Mouse (Mus musculus) embryonic facial prominence, embryonic 10.5 days (tissue): ENCODE measurements at regions not wholly inside any gene's neighbourhood (a gene's known extent, or its start where the extent isn't known, plus 50 kb on each side); places are given as distances from the start of the nearest gene placed in this dataset.

ENCODE experiments used
- DNase-seq: peaks from one replicate; pipeline ENCODE4 v3.0.0-alpha.2; 2017; ENCODE audit warnings: low spot score
- H3K27ac ChIP-seq: fragments of 300-500 bp; sonication (generic); replicated peaks from 2 replicates; pipeline ENCODE4 v1.5.1; 2016; ENCODE audit warnings: mild to moderate bottlenecking
- H3K27me3 ChIP-seq: fragments of 300-500 bp; sonication (generic); replicated peaks from 2 replicates; pipeline ENCODE4 v1.6.1; 2016; ENCODE audit warnings: low read depth, mild to moderate bottlenecking; ENCODE audit not compliant: poor library complexity, severe bottlenecking
- H3K36me3 ChIP-seq: fragments of 300-500 bp; sonication (generic); replicated peaks from 2 replicates; pipeline ENCODE4 v1.6.1; 2016; ENCODE audit warnings: mild to moderate bottlenecking, moderate library complexity
- H3K4me1 ChIP-seq: fragments of 300-500 bp; sonication (generic); 2 replicates; pipeline ENCODE4 v1.6.1; 2016
- H3K4me3 ChIP-seq: fragments of 300-500 bp; sonication (generic); 2 replicates; pipeline ENCODE4 v1.5.1; 2016; ENCODE audit warnings: mild to moderate bottlenecking, moderate library complexity
- H3K9me3 ChIP-seq: fragments of 300-500 bp; sonication (generic); 2 replicates; pipeline ENCODE4 v1.6.1; 2016; ENCODE audit warnings: mild to moderate bottlenecking
- WGBS: fragments of 180-500 bp; shearing (Covaris S2); methylation state at CpG from one replicate; pipeline ENCODE4 v1.1.7; 2016; 5-methylcytosine and 5-hydroxymethylcytosine counted together

DNA sequence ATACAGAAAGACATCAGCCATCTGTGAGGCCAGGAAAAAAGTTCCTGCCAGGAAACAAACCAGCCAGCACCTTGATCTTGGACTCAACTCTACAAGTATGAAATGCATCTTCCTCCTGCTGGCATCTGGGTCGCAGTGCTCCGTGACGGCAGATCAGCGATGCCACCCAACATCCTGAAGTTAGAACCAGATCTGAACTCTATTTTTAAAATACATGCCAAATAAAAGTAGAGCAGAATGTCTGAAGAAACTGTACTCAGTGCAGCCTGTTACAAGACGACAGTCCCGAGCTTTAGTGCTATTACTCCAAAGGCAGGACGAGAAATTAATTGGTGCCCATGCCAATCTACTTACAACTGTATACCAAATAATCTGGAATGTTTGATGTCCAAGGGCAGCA, 80.2 kb downstream of the Kctd12 start:
- peaks cover 6% of the 10 kb centered on the region; the same call in 1 of the 2 replicates for H3K4me1 ChIP-seq
- 90% methylated on average over 7 of the region's 7 CpGs for WGBS
- H3K9me3 ChIP-seq, result no peaks in the 10 kb centered on the region
- no peak overlapping the region for H3K4me3 ChIP-seq
- no peak overlapping the region for H3K27ac ChIP-seq
- no peaks in the 10 kb centered on the region for H3K27me3 ChIP-seq
- H3K36me3 ChIP-seq, result no peaks in the 10 kb centered on the region
- no peak for DNase-seq

DNA sequence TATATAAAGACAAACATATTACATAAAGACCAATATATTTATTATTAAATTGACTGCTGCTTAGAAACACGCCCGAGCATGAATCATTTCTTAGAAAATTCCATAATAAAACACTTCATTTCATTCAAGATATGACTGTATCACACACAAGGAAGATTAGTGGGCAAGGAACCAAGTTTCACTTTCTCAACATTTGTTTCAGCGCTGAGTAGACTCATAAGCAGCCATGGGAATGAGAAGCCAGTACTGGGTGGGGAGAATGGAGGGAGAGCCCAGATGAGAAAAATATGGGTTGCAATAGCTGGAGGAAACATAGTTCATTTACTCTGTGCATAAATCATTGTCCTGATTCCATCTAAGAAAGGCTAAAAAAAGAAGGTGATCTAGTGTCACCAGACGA, 84.0 kb downstream of the Kctd12 start:
- Histone ChIP-seq H3K4me1 (peaks cover 6% of the 10 kb centered on the region; the same call in 1 of the 2 replicates), H3K27me3 (no peaks in the 10 kb centered on the region), H3K9me3 (no peaks in the 10 kb centered on the region), H3K36me3 (no peaks in the 10 kb centered on the region), H3K4me3 (no peak overlapping the region), H3K27ac (no peak overlapping the region)
- no peak for DNase-seq
- WGBS, result 93% methylated on average over 4 of the region's 4 CpGs

DNA sequence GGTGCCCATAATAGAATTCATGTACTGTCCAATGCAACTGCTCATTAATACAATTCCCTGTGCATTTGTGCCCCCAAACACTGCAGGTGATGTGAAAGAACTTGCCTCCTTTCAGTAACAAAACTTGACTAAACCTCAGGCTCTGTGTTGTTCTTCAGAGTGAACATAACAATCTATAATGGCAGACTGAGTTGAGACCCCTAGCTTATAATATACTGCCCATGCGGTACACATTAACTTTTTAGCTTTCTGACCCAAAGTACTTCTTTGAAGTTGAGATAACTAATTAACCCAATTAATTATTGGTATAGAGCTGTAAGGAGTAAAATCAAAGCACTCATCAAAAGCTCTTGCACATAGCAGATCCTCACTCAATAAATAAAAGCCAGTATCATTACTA, 85.4 kb downstream of the Kctd12 start:
- no peak for DNase-seq
- Histone ChIP-seq H3K4me1 (no peaks in the 10 kb centered on the region), H3K27ac (no peak overlapping the region), H3K36me3 (no peaks in the 10 kb centered on the region), H3K9me3 (no peaks in the 10 kb centered on the region), H3K27me3 (no peaks in the 10 kb centered on the region), H3K4me3 (no peak overlapping the region)
- 90% methylated on average over 1 of the region's 1 CpGs for WGBS

DNA sequence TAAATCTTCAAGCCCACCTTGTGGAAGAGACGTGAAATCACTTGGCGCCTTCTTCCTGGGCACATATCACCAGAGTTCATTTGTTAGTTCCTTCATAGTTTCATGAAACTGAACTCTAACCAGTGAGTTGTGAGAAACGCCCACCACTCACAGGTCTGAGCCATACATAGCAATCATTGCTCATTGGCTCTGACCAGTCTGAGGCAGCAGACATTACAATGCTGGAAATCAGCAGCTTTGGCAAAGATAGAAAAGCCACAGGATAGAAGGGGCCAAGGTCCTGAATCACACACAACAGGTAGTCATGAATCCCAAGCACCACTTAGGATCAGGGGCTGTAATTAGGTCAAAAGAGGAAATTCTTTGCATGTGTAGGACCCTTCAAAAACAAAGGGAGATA, 85.9 kb downstream of the Kctd12 start:
- WGBS, result 88% methylated on average over 3 of the region's 3 CpGs
- no peaks in the 10 kb centered on the region for H3K27me3 ChIP-seq
- no peak overlapping the region for H3K4me3 ChIP-seq
- no peaks in the 10 kb centered on the region for H3K9me3 ChIP-seq
- no peaks in the 10 kb centered on the region for H3K36me3 ChIP-seq
- no peak for DNase-seq
- no peak overlapping the region for H3K27ac ChIP-seq
- H3K4me1 ChIP-seq, result no peaks in the 10 kb centered on the region

DNA sequence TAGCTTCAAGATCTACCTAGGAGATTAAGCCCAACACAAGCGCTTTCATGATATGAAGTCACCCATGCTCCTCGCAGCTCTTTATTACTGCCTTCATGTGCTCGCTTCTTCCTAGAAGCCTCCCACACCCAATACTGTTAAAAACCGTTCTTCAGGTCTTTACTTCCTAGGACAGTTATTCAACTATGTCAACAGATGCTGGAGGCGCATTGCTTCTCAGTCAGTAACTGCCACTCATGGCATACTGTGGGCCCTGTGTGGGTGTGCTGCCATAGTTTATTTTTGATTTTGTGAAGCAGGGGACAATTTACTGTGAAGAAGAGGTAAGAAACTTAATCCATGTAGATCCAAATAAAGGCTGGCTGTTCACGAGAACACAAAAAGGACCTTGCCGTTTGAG, 89.2 kb downstream of the Kctd12 start:
- WGBS, result 92% methylated on average over 7 of the region's 7 CpGs
- Histone ChIP-seq H3K4me3 (no peak overlapping the region), H3K9me3 (no peaks in the 10 kb centered on the region), H3K27me3 (no peaks in the 10 kb centered on the region), H3K36me3 (no peaks in the 10 kb centered on the region), H3K4me1 (no peaks in the 10 kb centered on the region), H3K27ac (no peak overlapping the region)
- no peak for DNase-seq

DNA sequence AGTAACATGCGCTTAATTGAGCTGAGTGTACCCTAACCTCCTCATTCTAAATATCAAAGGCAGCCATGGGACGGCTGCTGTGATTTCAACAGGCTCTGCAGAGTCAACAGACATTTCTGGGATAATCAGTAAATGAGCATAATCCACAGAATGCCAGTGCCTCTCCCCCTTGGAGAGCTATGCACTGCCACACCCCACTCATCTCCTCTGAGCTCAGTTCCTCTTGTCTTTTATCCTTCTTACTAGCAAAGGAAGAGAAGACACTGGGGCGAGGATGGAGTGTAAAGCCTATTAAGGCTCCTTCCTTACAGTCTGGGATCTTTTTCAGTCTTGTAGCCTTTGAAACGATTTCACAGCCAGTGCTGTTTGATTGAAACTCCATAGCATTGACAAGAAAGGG, 90.9 kb downstream of the Kctd12 start:
- Histone ChIP-seq H3K9me3 (no peaks in the 10 kb centered on the region), H3K4me1 (no peaks in the 10 kb centered on the region), H3K27me3 (no peaks in the 10 kb centered on the region), H3K4me3 (no peak overlapping the region), H3K36me3 (no peaks in the 10 kb centered on the region), H3K27ac (no peak overlapping the region)
- WGBS, result 48% methylated on average over 4 of the region's 4 CpGs
- no peak for DNase-seq

DNA sequence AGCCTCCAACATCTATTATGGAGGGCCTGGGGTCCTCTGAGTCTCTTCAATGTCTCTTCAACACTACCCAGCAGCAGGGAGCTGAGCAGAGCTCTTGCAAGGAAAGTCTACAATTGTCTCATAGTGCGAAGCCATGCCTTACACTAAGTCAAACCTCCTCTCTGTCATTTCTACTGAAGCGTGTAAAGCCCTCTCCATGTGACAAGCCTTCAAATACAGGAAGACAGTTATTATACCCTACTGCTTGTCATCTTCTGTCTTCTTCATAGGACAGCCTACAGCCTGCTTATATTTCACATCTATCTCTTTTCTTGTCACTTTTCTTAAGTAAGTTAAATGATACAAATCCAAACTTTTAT, 97.2 kb downstream of the Kctd12 start:
- Histone ChIP-seq H3K9me3 (no peaks in the 10 kb centered on the region), H3K27ac (no peak overlapping the region), H3K4me3 (no peak overlapping the region), H3K4me1 (no peaks in the 10 kb centered on the region), H3K36me3 (no peaks in the 10 kb centered on the region), H3K27me3 (no peaks in the 10 kb centered on the region)
- 91% methylated on average over 2 of the region's 2 CpGs for WGBS
- no peak for DNase-seq

DNA sequence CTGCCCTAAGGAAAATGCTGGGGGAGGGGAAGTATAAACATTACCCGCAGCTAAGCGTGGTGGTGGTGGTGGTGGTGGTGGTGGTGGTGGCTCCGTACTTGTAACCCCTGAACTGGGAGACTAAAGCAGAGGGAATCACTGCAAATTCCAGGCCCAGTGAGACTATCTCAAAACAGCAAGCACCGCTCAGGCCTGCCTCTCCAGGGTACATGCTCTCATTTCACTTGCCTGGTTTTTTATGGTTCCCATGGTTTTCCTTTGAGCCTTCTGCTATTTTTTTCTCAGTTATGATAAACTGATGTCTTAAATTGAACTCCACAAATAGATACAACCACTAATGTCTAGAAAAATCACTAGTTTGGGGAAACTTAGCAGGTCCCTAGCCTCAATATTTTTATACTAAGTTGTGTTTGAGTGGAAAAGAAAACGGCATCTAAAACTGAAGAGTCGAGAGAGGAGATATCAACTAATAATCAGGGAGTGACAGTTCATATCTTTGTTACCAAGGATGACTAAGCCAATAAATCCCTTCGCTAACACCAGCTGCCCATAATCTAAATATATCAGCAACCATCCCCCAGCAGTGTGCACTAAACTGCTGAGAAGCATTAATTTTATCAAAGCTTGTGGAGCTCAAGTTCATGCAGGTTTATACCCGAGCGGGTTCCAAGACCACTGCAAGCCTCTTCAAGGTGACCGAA, 97.7 kb downstream of the Kctd12 start:
- Histone ChIP-seq H3K27ac (no peak overlapping the region), H3K36me3 (no peaks in the 10 kb centered on the region), H3K4me1 (no peaks in the 10 kb centered on the region), H3K4me3 (no peak overlapping the region), H3K9me3 (no peaks in the 10 kb centered on the region), H3K27me3 (no peaks in the 10 kb centered on the region)
- WGBS, result 90% methylated on average over 10 of the region's 10 CpGs
- DNase-seq, result no peak

DNA sequence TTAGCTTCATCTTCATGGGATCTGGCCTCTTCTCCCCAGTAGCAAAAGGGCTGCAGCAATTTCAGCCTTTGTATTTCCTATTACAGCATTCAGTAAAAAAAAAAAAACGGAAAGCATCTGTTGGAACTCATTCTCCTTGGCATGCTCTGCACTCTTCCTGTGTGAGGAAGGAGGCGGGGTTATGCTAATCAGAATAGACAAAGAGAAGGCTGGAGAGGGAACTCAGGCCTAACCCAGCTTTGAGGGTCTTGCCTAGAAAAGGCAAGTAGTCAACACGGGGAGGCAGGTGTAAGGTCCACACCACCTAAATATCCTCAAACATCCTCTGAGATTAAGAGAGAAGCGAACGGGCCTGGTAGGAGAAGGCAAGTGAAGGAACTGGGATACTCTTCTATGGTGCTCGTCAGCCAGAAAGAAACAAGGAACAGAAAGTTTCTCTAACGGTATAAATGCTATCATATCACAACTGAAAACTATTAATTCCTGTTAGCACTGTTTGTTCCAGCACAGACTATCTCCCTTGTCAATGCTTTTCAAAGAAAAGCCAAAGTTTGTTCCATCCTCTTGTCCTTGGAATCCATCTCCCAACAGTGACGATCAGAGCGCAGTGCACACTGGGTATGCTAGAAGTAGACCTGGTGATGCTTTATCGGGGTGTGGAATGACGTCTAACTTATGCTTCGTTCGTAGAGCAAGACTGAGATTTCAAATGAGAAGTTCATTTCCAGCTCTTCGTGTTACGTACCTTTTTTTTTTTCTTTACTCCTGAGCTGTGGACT, 98.9 kb downstream of the Kctd12 start:
- Histone ChIP-seq H3K27me3 (no peaks in the 10 kb centered on the region), H3K4me1 (no peaks in the 10 kb centered on the region), H3K27ac (0 out of 2 replicates have a peak overlapping the region, but pooled peaks have one; percentile 35), H3K9me3 (no peaks in the 10 kb centered on the region), H3K4me3 (no peak overlapping the region), H3K36me3 (no peaks in the 10 kb centered on the region)
- DNase-seq, result no peak
- WGBS, result 86% methylated on average over 15 of the region's 15 CpGs

DNA sequence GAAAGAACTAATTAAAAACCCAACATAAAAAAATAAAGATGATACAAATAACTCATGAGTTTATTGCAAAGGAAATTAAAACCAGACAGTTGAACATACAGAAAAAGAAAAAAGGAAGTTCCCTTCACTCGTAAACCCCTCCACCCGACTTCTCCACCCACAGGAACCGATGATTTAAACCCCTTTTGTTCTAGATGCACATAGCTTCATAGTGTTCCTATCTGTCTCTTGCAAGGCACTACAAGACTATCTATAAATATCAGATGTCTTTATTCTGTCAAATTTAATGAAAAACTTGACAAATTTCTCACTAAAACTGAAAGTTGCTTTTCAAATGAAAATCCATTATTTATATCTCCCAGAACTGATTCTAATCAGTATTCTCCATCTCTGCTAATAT, 100.2 kb downstream of the Kctd12 start:
- DNase-seq, result no peak
- H3K27ac ChIP-seq, result no peak overlapping the region
- H3K36me3 ChIP-seq, result no peaks in the 10 kb centered on the region
- no peak overlapping the region for H3K4me3 ChIP-seq
- 95% methylated on average over 3 of the region's 3 CpGs for WGBS
- no peaks in the 10 kb centered on the region for H3K27me3 ChIP-seq
- H3K9me3 ChIP-seq, result no peaks in the 10 kb centered on the region
- H3K4me1 ChIP-seq, result no peaks in the 10 kb centered on the region

DNA sequence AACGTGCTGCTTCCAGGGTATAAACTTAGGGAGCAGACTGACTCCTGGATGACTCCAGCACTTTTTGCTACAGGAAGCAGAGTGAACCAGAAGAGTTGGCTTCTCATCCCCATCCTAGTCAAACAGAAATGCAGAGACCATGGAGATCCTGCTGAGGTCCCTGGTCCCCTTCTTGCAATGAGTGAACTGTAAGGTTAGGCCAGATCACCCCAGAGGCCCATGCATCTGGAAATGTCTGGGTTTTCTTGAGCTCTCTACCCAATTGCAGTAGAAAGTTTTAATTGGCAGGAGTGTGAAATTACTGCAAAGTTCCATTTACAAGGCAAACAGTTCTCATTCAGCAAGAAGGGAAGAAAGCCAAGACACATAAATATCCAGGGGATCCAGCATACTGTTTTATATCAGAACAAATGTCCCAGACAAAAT, 101.8 kb downstream of the Kctd12 start:
- no peaks in the 10 kb centered on the region for H3K4me1 ChIP-seq

DNA sequence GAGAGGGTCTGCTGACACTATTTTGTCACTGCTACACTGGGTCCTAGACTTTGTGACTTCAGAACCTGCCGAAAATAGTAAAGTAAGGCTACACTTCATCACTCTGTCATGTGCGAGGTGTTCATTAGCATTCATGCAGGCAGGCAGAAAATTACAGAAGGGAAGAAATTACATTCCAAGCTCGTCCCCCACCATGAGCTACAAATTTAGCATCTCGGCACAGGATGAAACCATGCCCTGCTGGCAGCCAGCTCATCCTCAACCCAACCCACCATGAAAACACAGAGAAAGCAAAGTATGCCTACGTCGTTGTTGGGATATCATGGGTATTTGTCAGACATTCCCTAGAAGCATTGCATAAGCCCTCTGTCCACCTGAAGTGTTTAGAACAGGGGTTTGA, 103.9 kb downstream of the Kctd12 start:
- Histone ChIP-seq H3K36me3 (no peaks in the 10 kb centered on the region), H3K27me3 (no peaks in the 10 kb centered on the region), H3K27ac (no peak overlapping the region), H3K4me1 (no peaks in the 10 kb centered on the region), H3K4me3 (no peak overlapping the region), H3K9me3 (no peaks in the 10 kb centered on the region)
- 93% methylated on average over 6 of the region's 6 CpGs for WGBS
- no peak for DNase-seq

More for the DNA sequence above, 101.8 kb downstream of the Kctd12 start:
- 63% methylated on average over 1 of the region's 1 CpGs for WGBS
- no peak overlapping the region for H3K4me3 ChIP-seq
- no peak for DNase-seq
- no peaks in the 10 kb centered on the region for H3K36me3 ChIP-seq
- H3K27me3 ChIP-seq, result no peaks in the 10 kb centered on the region
- H3K9me3 ChIP-seq, result no peaks in the 10 kb centered on the region
- H3K27ac ChIP-seq, result no peak overlapping the region

DNA sequence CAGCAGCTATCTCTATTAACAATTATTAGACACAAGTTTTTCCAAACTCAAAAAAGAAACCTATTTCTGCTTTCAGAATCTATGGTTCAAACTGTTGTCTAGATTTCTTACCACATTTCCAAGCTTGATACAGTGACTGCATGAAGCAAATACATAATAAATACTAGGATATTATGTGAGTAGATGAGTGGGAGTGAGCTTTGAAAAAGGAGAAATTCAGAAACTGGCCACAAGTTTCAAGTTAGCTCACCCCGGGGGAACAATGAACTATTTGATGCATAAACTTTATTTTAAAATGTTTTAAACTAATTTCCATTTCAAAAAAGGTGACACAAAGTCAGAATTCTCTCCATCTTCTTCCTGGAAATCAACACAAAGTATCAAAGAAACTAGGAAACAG, 114.3 kb downstream of the Kctd12 start:
- no peaks in the 10 kb centered on the region for H3K36me3 ChIP-seq
- 84% methylated on average over 1 of the region's 1 CpGs for WGBS
- no peaks in the 10 kb centered on the region for H3K4me1 ChIP-seq
- no peak overlapping the region for H3K4me3 ChIP-seq
- no peaks in the 10 kb centered on the region for H3K9me3 ChIP-seq
- H3K27me3 ChIP-seq, result no peaks in the 10 kb centered on the region
- H3K27ac ChIP-seq, result no peak overlapping the region
- no peak for DNase-seq
